Mouse (Mus musculus): Measurements from ENCODE around the gene Ucp2. TPM values are rescaled to one million over a fixed set of nuclear protein-coding genes. Genes with fewer than 3 reads are reported as not detected.
A peak's percentile ranks its signal among the peaks of the same experiment; 100 is the strongest.

The Ucp2 gene
- polyA plus RNA-seq, 2 experiments, result 329 to 556 TPM

DNA sequence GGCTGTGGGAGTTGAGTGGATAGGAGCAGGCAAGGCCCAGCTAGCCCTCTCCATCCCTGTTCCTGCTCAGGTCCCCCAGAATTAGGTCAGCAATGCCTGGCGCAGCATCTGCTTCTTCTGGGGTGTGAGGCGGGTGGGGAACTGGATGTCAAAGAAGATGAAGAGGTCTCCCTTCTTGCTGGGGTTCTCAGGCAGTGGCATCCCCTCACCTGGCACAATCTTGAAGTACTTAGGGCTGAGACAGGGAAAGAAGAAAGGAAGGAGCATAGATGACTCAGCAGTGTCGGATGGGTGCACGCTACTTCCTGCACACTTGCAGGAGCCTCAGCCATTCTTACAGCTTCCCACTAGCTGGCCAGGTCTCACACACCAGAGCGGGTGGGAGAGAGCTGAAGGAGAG is 9.9 kb downstream of the Ucp2 start:
- Histone ChIP-seq H3K4me2 (ENCODE audit: low read depth) (no peak overlapping the region), H3K36me3 (replicated peaks; ENCODE audit: control insufficient read depth, insufficient read depth, low read depth) (peaks cover 24% of the 10 kb centered on the region), H3K9ac (replicated peaks) (no peak overlapping the region), H3K4me1 (replicated peaks; ENCODE audit: control insufficient read depth in 2 of 2, insufficient read depth in 2 of 2, low read length in 1 of 2) (peaks cover 15 to 29% of the 10 kb centered on the region in 2 experiments), H3K9me3 (ENCODE audit: control insufficient read depth, low read length) (no peaks in the 10 kb centered on the region), H3K4me3 (ENCODE audit: insufficient read depth in 1 of 2, low read depth in 2 of 2, low read length in 2 of 2) (no peak overlapping the region), H3K27me3 (ENCODE audit: control insufficient read depth, insufficient read depth, low read length) (no peaks in the 10 kb centered on the region), H3K27ac (peak overlapping the region; percentile 62)
- DNase-seq (ENCODE audit: low read depth in 3 of 3, low spot score in 3 of 3) (no peak), ATAC-seq (ENCODE audit: insufficient read depth) (peak; percentile 19)
- TF ChIP-seq CTCF (IDR thresholded peaks at IDR 0.05; ENCODE audit: low read depth) (no peak), EP300 (IDR thresholded peaks at IDR 0.05; ENCODE audit: low read depth) (no peak)
- WGBS (ENCODE audit: insufficient replicate concordance), result 31% methylated on average over 5 of the region's 5 CpGs

- Histone ChIP-seq H3K36me3 (replicated peaks; ENCODE audit: control insufficient read depth, insufficient read depth, low read depth) (peaks cover 5% of the 10 kb centered on the region), H3K9me3 (ENCODE audit: control insufficient read depth, low read length) (no peaks in the 10 kb centered on the region), H3K4me1 (replicated peaks; ENCODE audit: control insufficient read depth in 2 of 2, insufficient read depth in 2 of 2, low read length in 1 of 2) (peaks cover 15 to 29% of the 10 kb centered on the region in 2 experiments), H3K9ac (replicated peaks) (no peak overlapping the region), H3K27me3 (ENCODE audit: control insufficient read depth, insufficient read depth, low read length) (no peaks in the 10 kb centered on the region), H3K27ac (no peak overlapping the region), H3K4me2 (ENCODE audit: low read depth) (no peak overlapping the region), H3K4me3 (ENCODE audit: insufficient read depth in 1 of 2, low read depth in 2 of 2, low read length in 2 of 2) (no peak overlapping the region)
- ATAC-seq (ENCODE audit: insufficient read depth) (no peak), DNase-seq (ENCODE audit: low read depth in 3 of 3, low spot score in 3 of 3) (no peak)
- no peak for TF ChIP-seq EP300 (IDR thresholded peaks at IDR 0.05; ENCODE audit: low read depth)
- TF ChIP-seq CTCF (IDR thresholded peaks at IDR 0.05; ENCODE audit: low read depth), result no peak
- 70% methylated on average over 13 of the region's 13 CpGs for WGBS (ENCODE audit: insufficient replicate concordance)
Measured at GRCm38 (mm10) chr7:100504740-100505487, 11.8 kb downstream of the Ucp2 start.

- no peaks in the 10 kb centered on the region; the same call in 1 of the 2 replicates for H3K27me3 ChIP-seq (ENCODE audit: control insufficient read depth, insufficient read depth, low read length)
- H3K4me1 ChIP-seq (replicated peaks; ENCODE audit: control insufficient read depth in 2 of 2, insufficient read depth in 2 of 2, low read length in 1 of 2), result peaks cover 15 to 21% of the 10 kb centered on the region in 2 experiments
- 62% methylated on average over 4 of the region's 4 CpGs for WGBS (ENCODE audit: insufficient replicate concordance)
- no peak overlapping the region for H3K9ac ChIP-seq (replicated peaks)
- no peak for TF ChIP-seq EP300 (IDR thresholded peaks at IDR 0.05; ENCODE audit: low read depth)
- TF ChIP-seq CTCF (IDR thresholded peaks at IDR 0.05; ENCODE audit: low read depth), result 0 out of 2 replicates have a peak, but pooled peaks have one; percentile 14
- no peak for DNase-seq (ENCODE audit: low read depth in 3 of 3, low spot score in 3 of 3)
- no peaks in the 10 kb centered on the region for H3K36me3 ChIP-seq (replicated peaks; ENCODE audit: control insufficient read depth, insufficient read depth, low read depth)
- H3K9me3 ChIP-seq (ENCODE audit: control insufficient read depth, low read length), result no peaks in the 10 kb centered on the region
- H3K4me2 ChIP-seq (ENCODE audit: low read depth), result no peak overlapping the region
- ATAC-seq (ENCODE audit: insufficient read depth), result no peak
- H3K4me3 ChIP-seq (ENCODE audit: insufficient read depth in 1 of 2, low read depth in 2 of 2, low read length in 2 of 2), result no peak overlapping the region
- H3K27ac ChIP-seq, result no peak overlapping the region
Measured at GRCm38 (mm10) chr7:100506494-100506893, 13.4 kb downstream of the Ucp2 start.

DNA sequence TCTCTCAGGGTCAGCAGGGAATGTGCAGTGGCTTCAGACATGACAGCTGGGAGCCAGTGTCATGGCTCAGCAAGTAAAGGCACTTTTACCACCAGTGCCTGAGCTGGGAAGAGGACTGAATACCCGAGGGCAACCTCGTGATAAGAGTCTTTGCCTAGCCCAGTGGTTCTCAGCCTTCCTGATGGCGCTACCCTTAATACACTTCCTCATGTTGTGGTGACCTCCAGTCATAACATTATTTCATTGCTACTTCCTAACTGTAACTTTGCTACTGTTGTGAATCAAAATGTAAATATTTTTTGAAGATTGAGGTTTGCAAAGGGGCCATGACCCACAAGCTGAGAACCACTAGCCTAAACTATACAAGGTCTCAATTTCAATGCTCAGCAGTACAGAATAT is 15.5 kb downstream of the Ucp2 start:
- ATAC-seq (ENCODE audit: insufficient read depth) (no peak), DNase-seq (ENCODE audit: low read depth in 3 of 3, low spot score in 3 of 3) (no peak)
- 17% methylated on average over 3 of the region's 3 CpGs for WGBS (ENCODE audit: insufficient replicate concordance)
- peaks cover 0 to 2% of the 10 kb centered on the region in 2 experiments; a peak in 1 of 4 replicates for H3K4me1 ChIP-seq (replicated peaks; ENCODE audit: control insufficient read depth in 2 of 2, insufficient read depth in 2 of 2, low read length in 1 of 2)
- H3K27ac ChIP-seq, result no peak overlapping the region
- TF ChIP-seq CTCF (IDR thresholded peaks at IDR 0.05; ENCODE audit: low read depth) (no peak), EP300 (IDR thresholded peaks at IDR 0.05; ENCODE audit: low read depth) (no peak)
- no peak overlapping the region for H3K9ac ChIP-seq (replicated peaks)
- no peak overlapping the region for H3K4me3 ChIP-seq (ENCODE audit: insufficient read depth in 1 of 2, low read depth in 2 of 2, low read length in 2 of 2)
- H3K9me3 ChIP-seq (ENCODE audit: control insufficient read depth, low read length), result no peaks in the 10 kb centered on the region
- no peak overlapping the region for H3K4me2 ChIP-seq (ENCODE audit: low read depth)
- no peaks in the 10 kb centered on the region; the same call in 1 of the 2 replicates for H3K27me3 ChIP-seq (ENCODE audit: control insufficient read depth, insufficient read depth, low read length)
- no peaks in the 10 kb centered on the region for H3K36me3 ChIP-seq (replicated peaks; ENCODE audit: control insufficient read depth, insufficient read depth, low read depth)

DNA sequence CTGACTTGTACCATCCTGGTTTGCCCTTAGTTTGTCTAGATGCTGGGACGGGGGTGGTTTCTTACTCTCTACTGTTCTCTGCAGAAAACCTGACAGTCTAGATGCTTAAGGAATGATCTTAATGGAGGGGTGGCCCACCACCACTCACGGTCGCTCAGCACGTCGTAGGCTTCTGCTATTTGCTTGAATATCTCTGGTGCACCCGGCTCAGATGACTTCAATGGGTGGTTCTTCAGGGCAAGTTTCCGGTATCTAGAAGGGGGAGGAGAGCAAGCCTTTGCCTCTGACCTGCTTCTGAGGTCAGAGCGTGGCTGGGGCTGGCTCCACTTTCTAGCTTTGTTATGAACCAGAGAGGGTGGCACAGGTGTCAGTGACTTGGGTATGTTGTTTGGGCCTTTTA is 18.5 kb downstream of the Ucp2 start:
- no peak for DNase-seq (ENCODE audit: low read depth in 3 of 3, low spot score in 3 of 3)

More for the DNA sequence above, 18.5 kb downstream of the Ucp2 start:
- Histone ChIP-seq H3K4me1 (replicated peaks; ENCODE audit: control insufficient read depth in 2 of 2, insufficient read depth in 2 of 2, low read length in 1 of 2) (no peaks in the 10 kb centered on the region; a peak in 1 of 4 replicates), H3K4me3 (ENCODE audit: insufficient read depth in 1 of 2, low read depth in 2 of 2, low read length in 2 of 2) (no peak overlapping the region), H3K4me2 (ENCODE audit: low read depth) (no peak overlapping the region), H3K27ac (no peak overlapping the region), H3K27me3 (ENCODE audit: control insufficient read depth, insufficient read depth, low read length) (no peaks in the 10 kb centered on the region; the same call in 1 of the 2 replicates), H3K9me3 (ENCODE audit: control insufficient read depth, low read length) (no peaks in the 10 kb centered on the region), H3K36me3 (replicated peaks; ENCODE audit: control insufficient read depth, insufficient read depth, low read depth) (no peaks in the 10 kb centered on the region), H3K9ac (replicated peaks) (no peak overlapping the region)
- no peak for ATAC-seq (ENCODE audit: insufficient read depth)
- TF ChIP-seq EP300 (IDR thresholded peaks at IDR 0.05; ENCODE audit: low read depth) (no peak), CTCF (IDR thresholded peaks at IDR 0.05; ENCODE audit: low read depth) (no peak)
- WGBS (ENCODE audit: insufficient replicate concordance), result 48% methylated on average over 8 of the region's 8 CpGs

All from liver, embryonic 14.5 days (tissue).